Mouse (Mus musculus): ENCODE measurements around the gene Aoc1.

- TF ChIP-seq CTCF (IDR thresholded peaks at IDR 0.05; ENCODE audit: control insufficient read depth, insufficient read depth, low read length) (no peak), POLR2A (IDR thresholded peaks at IDR 0.05; ENCODE audit: borderline replicate concordance, control insufficient read depth, low read depth, low read length) (no peak)
Observed at GRCm38 (mm10) chr6:48950676-48951075, 78.0 kb downstream of the Aoc1 start.

Measured in bone marrow, adult 2 months (tissue).